Mouse (Mus musculus): ENCODE data around the gene Msrb3. TPM values are rescaled to one million over a fixed set of nuclear protein-coding genes. Genes with fewer than 3 reads are reported as not detected.
A peak's percentile ranks its signal among the peaks of the same experiment; 100 is the strongest.

The Msrb3 gene
- polyA plus RNA-seq, 1 experiment from 2014 or later, result 11.4 TPM

GRCm38 (mm10) chr10:120792191-120792765, 106.6 kb downstream of the Msrb3 start:
- Histone ChIP-seq H3K9me3 (no peaks in the 10 kb centered on the region), H3K27ac (no peak overlapping the region), H3K27me3 (no peaks in the 10 kb centered on the region), H3K9ac (no peak overlapping the region), H3K4me3 (replicated peaks) (no peak overlapping the region), H3K36me3 (replicated peaks) (0 out of 2 replicates have a peak, but pooled peaks cover 2% of the 10 kb centered on the region), H3K4me1 (peaks cover 13% of the 10 kb centered on the region), H3K4me2 (no peak overlapping the region)
- 84% methylated on average over 11 of the region's 11 CpGs for WGBS
- no peak for ATAC-seq (ENCODE audit: low FRiP score)

GRCm38 (mm10) chr10:120791438-120791837, 107.5 kb downstream of the Msrb3 start:
- no peak for ATAC-seq (ENCODE audit: low FRiP score)
- Histone ChIP-seq H3K4me2 (no peak overlapping the region), H3K9me3 (no peaks in the 10 kb centered on the region), H3K4me3 (replicated peaks) (no peak overlapping the region), H3K9ac (no peak overlapping the region), H3K27me3 (no peaks in the 10 kb centered on the region), H3K27ac (no peak overlapping the region), H3K4me1 (peaks cover 16% of the 10 kb centered on the region), H3K36me3 (replicated peaks) (0 out of 2 replicates have a peak, but pooled peaks cover 2% of the 10 kb centered on the region)
- WGBS, result 89% methylated on average over 11 of the region's 11 CpGs

GRCm38 (mm10) chr10:120787202-120787601, 111.7 kb downstream of the Msrb3 start:
- no peaks in the 10 kb centered on the region for H3K27me3 ChIP-seq
- no peak overlapping the region for H3K4me2 ChIP-seq
- no peak overlapping the region for H3K4me3 ChIP-seq (replicated peaks)
- H3K9me3 ChIP-seq, result no peaks in the 10 kb centered on the region
- H3K36me3 ChIP-seq (replicated peaks), result 0 out of 2 replicates have a peak, but pooled peaks cover 2% of the 10 kb centered on the region
- H3K27ac ChIP-seq, result no peak overlapping the region
- ATAC-seq (ENCODE audit: low FRiP score), result no peak
- 50% methylated on average over 10 of the region's 10 CpGs for WGBS
- peaks cover 13% of the 10 kb centered on the region for H3K4me1 ChIP-seq
- no peak overlapping the region for H3K9ac ChIP-seq

GRCm38 (mm10) chr10:120784516-120784915, 114.4 kb downstream of the Msrb3 start:
- no peaks in the 10 kb centered on the region for H3K27me3 ChIP-seq
- H3K4me2 ChIP-seq, result no peak overlapping the region
- WGBS, result 77% methylated on average over 5 of the region's 5 CpGs
- no peak overlapping the region for H3K9ac ChIP-seq
- H3K36me3 ChIP-seq (replicated peaks), result no peaks in the 10 kb centered on the region
- no peak overlapping the region for H3K27ac ChIP-seq
- peaks cover 13% of the 10 kb centered on the region for H3K4me1 ChIP-seq
- ATAC-seq (ENCODE audit: low FRiP score), result no peak
- no peak overlapping the region for H3K4me3 ChIP-seq (replicated peaks)
- no peaks in the 10 kb centered on the region for H3K9me3 ChIP-seq

GRCm38 (mm10) chr10:120783393-120783792, 115.5 kb downstream of the Msrb3 start:
- ATAC-seq (ENCODE audit: low FRiP score), result no peak
- WGBS, result 77% methylated on average over 9 of the region's 9 CpGs

GRCm38 (mm10) chr10:120777499-120777898, 121.4 kb downstream of the Msrb3 start:
- WGBS, result 96% methylated on average over 3 of the region's 3 CpGs

More at GRCm38 (mm10) chr10:120783393-120783792, 115.5 kb downstream of the Msrb3 start:
- Histone ChIP-seq H3K27ac (no peak overlapping the region), H3K9me3 (no peaks in the 10 kb centered on the region), H3K27me3 (no peaks in the 10 kb centered on the region), H3K36me3 (replicated peaks) (no peaks in the 10 kb centered on the region), H3K4me2 (no peak overlapping the region), H3K4me3 (replicated peaks) (no peak overlapping the region), H3K9ac (no peak overlapping the region), H3K4me1 (peaks cover 13% of the 10 kb centered on the region)

GRCm38 (mm10) chr10:120775361-120775760, 123.5 kb downstream of the Msrb3 start:
- peaks cover 6% of the 10 kb centered on the region for H3K9me3 ChIP-seq
- 87% methylated on average over 4 of the region's 4 CpGs for WGBS
- no peak overlapping the region for H3K4me2 ChIP-seq
- H3K4me1 ChIP-seq, result no peaks in the 10 kb centered on the region
- no peak overlapping the region for H3K4me3 ChIP-seq (replicated peaks)
- no peak for ATAC-seq (ENCODE audit: low FRiP score)
- no peak overlapping the region for H3K9ac ChIP-seq
- no peaks in the 10 kb centered on the region for H3K27me3 ChIP-seq
- H3K36me3 ChIP-seq (replicated peaks), result no peaks in the 10 kb centered on the region
- H3K27ac ChIP-seq, result no peak overlapping the region

More at GRCm38 (mm10) chr10:120777499-120777898, 121.4 kb downstream of the Msrb3 start:
- no peak overlapping the region for H3K4me3 ChIP-seq (replicated peaks)
- no peak overlapping the region for H3K27ac ChIP-seq
- no peak overlapping the region for H3K4me2 ChIP-seq
- H3K9me3 ChIP-seq, result peaks cover 6% of the 10 kb centered on the region
- H3K4me1 ChIP-seq, result no peaks in the 10 kb centered on the region
- no peak for ATAC-seq (ENCODE audit: low FRiP score)
- H3K27me3 ChIP-seq, result no peaks in the 10 kb centered on the region
- no peaks in the 10 kb centered on the region for H3K36me3 ChIP-seq (replicated peaks)
- no peak overlapping the region for H3K9ac ChIP-seq

GRCm38 (mm10) chr10:120767418-120767817, 131.5 kb downstream of the Msrb3 start:
- no peak for ATAC-seq (ENCODE audit: low FRiP score)
- no peaks in the 10 kb centered on the region for H3K27me3 ChIP-seq
- H3K27ac ChIP-seq, result no peak overlapping the region
- H3K36me3 ChIP-seq (replicated peaks), result no peaks in the 10 kb centered on the region
- H3K4me3 ChIP-seq (replicated peaks), result no peak overlapping the region
- WGBS, result 98% methylated on average over 3 of the region's 3 CpGs
- H3K4me2 ChIP-seq, result no peak overlapping the region
- H3K9ac ChIP-seq, result no peak overlapping the region
- H3K9me3 ChIP-seq, result no peaks in the 10 kb centered on the region
- peaks cover 15% of the 10 kb centered on the region for H3K4me1 ChIP-seq

- Histone ChIP-seq H3K9me3 (no peaks in the 10 kb centered on the region), H3K36me3 (replicated peaks) (no peaks in the 10 kb centered on the region), H3K4me1 (peaks cover 15% of the 10 kb centered on the region), H3K27ac (no peak overlapping the region), H3K4me2 (no peak overlapping the region), H3K27me3 (no peaks in the 10 kb centered on the region), H3K4me3 (replicated peaks) (no peak overlapping the region), H3K9ac (no peak overlapping the region)
- 85% methylated on average over 11 of the region's 11 CpGs for WGBS
- no peak for ATAC-seq (ENCODE audit: low FRiP score)
Measured at GRCm38 (mm10) chr10:120765398-120765797, 133.5 kb downstream of the Msrb3 start.

- Histone ChIP-seq H3K4me3 (replicated peaks) (no peak overlapping the region), H3K27ac (no peak overlapping the region), H3K4me1 (peaks cover 15% of the 10 kb centered on the region), H3K27me3 (no peaks in the 10 kb centered on the region), H3K4me2 (0 out of 2 replicates have a peak overlapping the region, but pooled peaks have one; percentile 1), H3K9me3 (no peaks in the 10 kb centered on the region), H3K9ac (no peak overlapping the region; the same call in 1 of the 2 replicates), H3K36me3 (replicated peaks) (no peaks in the 10 kb centered on the region)
- ATAC-seq (ENCODE audit: low FRiP score), result no peak
- 69% methylated on average over 12 of the region's 13 CpGs for WGBS
Measured at GRCm38 (mm10) chr10:120763656-120764466, 135.0 kb downstream of the Msrb3 start.

- Histone ChIP-seq H3K4me1 (peaks cover 15% of the 10 kb centered on the region), H3K4me3 (replicated peaks) (no peak overlapping the region), H3K27ac (no peak overlapping the region), H3K9me3 (no peaks in the 10 kb centered on the region), H3K36me3 (replicated peaks) (no peaks in the 10 kb centered on the region), H3K9ac (no peak overlapping the region), H3K27me3 (no peaks in the 10 kb centered on the region), H3K4me2 (no peak overlapping the region)
- WGBS, result 82% methylated on average over 12 of the region's 12 CpGs
- ATAC-seq (ENCODE audit: low FRiP score), result no peak
Measured at GRCm38 (mm10) chr10:120762958-120763357, 135.9 kb downstream of the Msrb3 start.

GRCm38 (mm10) chr10:120760679-120761078, 138.2 kb downstream of the Msrb3 start:
- Histone ChIP-seq H3K36me3 (replicated peaks) (no peaks in the 10 kb centered on the region), H3K27me3 (no peaks in the 10 kb centered on the region), H3K4me1 (peaks cover 15% of the 10 kb centered on the region), H3K9me3 (no peaks in the 10 kb centered on the region), H3K9ac (no peak overlapping the region), H3K4me3 (replicated peaks) (no peak overlapping the region), H3K27ac (no peak overlapping the region), H3K4me2 (no peak overlapping the region)
- no peak for ATAC-seq (ENCODE audit: low FRiP score)
- WGBS, result 93% methylated on average over 12 of the region's 12 CpGs
